Mouse (Mus musculus) cortical plate, adult 2 months (tissue): ENCODE measurements around the gene Opa1.

Source experiments
- CTCF ChIP-seq: fragments of 200-500 bp; IDR thresholded peaks from 2 replicates; pipeline ENCODE4 v1.5.1; 2011; ENCODE audit warnings: mild to moderate bottlenecking, control low read depth, low read length; ENCODE audit not compliant: insufficient read depth; ENCODE audit errors: extremely low read depth
- POLR2A ChIP-seq: fragments of 200-500 bp; IDR thresholded peaks from 2 replicates; pipeline ENCODE4 v1.6.1; 2011; ENCODE audit warnings: mild to moderate bottlenecking, low read length, control low read depth; ENCODE audit not compliant: insufficient read depth; ENCODE audit errors: extremely low read depth

- no peak for TF ChIP-seq CTCF
- TF ChIP-seq POLR2A = no peak
Observed at GRCm38 (mm10) chr16:29535866-29536265, 43.3 kb upstream of the Opa1 start.
